Mouse (Mus musculus): ENCODE results near the gene Ltbp1.

The Ltbp1 gene

DNA sequence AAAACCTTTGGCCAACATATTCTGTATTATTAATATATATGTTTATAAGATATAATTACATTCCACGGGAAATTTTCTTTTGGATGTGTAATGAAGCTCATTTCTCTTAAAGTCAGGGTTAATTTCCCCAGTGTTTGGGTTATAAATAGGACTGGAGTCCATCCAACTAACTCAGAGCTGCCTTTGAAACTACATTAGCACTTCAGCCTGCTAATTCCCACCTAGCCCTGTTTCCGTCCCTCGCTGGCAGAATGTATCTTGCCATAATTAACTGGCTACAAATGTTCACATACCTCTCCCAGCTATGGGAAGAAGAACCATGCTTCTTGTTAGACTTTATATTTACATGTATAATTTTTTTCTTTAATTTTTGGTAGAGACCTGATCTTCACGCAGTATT, 311.7 kb downstream of the Ltbp1 start:
- DNase-seq: no peak

GRCm38 (mm10) chr17:75323229-75323628, 317.9 kb downstream of the Ltbp1 start:
- no peak for DNase-seq

DNA sequence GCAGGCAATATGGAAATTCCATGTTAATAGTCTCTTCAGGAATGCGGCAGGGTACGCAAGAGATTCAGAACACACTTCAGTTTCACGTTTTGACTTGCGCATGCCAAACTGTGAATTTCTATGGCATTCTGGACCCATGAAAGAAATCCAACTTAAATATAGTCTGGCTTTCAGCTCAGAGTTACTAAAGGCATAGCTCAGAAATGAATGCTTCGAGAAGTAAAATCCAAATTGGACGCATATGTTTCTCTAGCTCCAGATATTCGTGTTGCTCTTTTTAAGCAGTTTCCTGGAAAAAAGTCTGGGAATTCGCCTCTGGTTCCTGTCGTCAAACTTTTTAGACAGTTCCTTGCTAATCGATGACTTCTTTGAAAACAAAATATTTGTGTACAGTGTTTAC, 318.4 kb downstream of the Ltbp1 start:
- DNase-seq: no peak

GRCm38 (mm10) chr17:75328102-75328639, 322.8 kb downstream of the Ltbp1 start:
- DNase-seq: no peak

- DNase-seq: no peak
Observed at GRCm38 (mm10) chr17:75330366-75330765, 325.0 kb downstream of the Ltbp1 start.

DNA sequence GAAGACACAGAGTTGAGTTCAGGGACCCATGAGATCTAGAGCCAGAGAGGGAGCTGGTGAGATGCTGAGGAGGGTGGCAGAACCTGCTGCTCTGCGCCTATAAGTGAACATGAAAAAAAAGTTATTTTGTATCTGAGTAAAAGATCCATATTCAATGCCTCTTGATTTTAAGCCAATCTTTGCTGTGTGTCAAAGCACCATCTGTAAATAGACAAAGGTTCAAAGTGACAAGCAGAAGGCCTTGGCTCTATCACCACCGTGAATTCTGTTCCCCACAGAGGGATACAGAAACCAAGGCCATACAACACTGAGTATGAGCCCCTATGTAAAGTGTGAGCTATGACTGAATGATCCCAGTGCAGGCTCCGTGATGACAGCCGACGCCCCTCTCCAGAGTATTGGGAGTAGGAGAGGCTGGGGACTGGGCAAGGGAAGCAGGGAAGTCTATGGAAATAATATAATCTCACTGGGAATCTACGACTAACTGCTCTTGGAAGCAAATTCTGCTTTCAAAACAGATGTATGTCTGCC, 326.1 kb downstream of the Ltbp1 start:
- no peak for DNase-seq

DNA sequence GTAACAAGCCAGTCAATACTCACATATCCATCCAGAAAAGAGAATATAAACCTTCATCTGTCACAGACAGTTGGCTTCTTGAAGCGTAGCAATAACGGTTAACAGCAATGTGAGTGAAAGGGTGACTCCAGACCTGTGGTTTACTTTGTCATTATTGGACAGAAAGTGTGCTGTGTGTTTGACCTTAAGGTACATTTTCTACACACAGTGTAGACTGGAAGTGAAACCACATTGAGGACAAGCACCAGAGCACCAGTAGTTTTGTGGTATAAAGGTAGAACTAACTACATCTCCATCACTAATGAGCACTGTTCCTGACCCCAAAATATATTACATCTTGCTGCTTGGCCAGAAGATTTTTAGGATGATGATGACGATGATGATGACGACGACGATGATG, 326.9 kb downstream of the Ltbp1 start:
- DNase-seq: no peak

DNA sequence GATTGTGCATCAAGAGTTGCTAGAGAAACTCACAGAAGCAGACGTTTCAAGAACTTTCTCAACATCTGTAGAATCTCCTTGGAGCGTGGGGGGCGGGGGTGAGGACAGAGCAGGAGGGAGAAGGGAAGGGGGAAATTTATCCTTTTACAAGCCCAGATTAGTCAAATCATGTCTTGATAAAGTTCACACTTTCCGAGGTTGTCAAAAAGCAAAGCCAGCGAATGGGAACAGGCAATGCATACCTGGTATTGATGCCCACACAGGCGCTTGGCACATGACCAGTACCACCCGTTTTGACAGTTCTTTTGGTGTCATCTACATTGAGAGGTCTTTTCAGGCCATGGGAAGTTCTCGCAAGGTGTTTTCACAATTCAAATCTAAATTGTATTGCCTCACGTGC, 327.6 kb downstream of the Ltbp1 start:
- DNase-seq: no peak

DNA sequence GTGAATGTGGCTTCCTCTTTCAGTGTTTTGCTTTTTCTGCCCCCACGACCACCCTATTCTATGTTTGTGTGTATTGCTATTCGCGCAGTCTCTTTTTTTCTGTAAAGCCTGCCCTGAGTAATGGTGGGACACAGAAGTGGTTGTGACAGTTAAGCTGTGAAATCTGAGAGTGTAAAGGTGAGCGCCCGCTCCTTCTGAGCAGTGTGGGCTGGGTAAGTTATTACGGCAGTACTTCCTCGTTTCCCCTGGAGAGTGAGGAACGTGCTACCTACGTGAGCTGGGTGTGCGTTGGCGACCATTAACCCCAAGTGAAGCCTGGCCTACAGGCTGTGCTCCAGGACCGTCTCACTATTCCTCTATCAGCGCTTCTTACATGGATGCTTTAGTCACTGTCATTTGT, 328.4 kb downstream of the Ltbp1 start:
- DNase-seq: no peak

GRCm38 (mm10) chr17:75335649-75336048, 330.3 kb downstream of the Ltbp1 start:
- DNase-seq: no peak

DNA sequence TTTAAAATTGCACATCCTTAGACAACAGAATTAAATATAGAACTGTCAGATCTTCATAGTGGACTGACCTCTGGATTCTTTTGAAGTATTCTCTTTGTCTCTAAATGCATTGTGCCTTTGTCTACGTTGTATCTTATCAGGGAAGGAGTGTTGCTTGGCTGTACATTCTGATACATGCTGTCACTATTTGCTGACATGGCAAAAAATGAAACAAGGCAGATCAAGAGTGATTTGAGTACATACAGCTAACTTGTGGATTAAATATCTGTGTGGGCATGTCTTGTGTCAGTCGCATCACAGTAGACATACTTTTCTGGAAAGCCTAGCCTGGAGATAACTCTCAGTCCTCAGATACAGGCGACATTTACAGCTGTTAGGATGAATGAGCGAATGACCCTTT, 335.9 kb downstream of the Ltbp1 start:
- DNase-seq: no peak

GRCm38 (mm10) chr17:75345116-75345515, 339.7 kb downstream of the Ltbp1 start:
- no peak for DNase-seq

- DNase-seq: peak; percentile 14
Observed at GRCm38 (mm10) chr17:75347414-75347813, 342.0 kb downstream of the Ltbp1 start.

- no peak for DNase-seq
Observed at GRCm38 (mm10) chr17:75349109-75349508, 343.7 kb downstream of the Ltbp1 start.

DNA sequence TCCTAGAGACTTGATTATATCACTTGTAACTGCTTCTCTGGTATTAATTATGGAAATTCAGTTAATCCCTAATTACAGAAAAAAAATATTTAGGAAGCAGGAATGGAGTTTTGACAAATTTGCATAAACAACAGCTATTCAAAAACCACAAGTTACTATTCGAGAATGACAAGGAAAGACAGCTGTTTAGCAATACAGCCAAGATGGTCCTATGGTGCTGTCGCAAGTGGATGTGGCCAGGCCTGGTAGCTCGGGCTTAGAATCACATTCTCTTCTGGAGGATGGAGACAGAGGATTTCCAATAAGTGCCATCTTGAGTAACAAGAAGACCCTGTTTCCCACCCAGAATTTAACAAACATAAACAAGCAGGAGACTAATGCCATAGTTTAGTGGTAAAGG, 344.2 kb downstream of the Ltbp1 start:
- DNase-seq: no peak

- DNase-seq: no peak
Observed at GRCm38 (mm10) chr17:75353323-75353722, 348.0 kb downstream of the Ltbp1 start.

DNA sequence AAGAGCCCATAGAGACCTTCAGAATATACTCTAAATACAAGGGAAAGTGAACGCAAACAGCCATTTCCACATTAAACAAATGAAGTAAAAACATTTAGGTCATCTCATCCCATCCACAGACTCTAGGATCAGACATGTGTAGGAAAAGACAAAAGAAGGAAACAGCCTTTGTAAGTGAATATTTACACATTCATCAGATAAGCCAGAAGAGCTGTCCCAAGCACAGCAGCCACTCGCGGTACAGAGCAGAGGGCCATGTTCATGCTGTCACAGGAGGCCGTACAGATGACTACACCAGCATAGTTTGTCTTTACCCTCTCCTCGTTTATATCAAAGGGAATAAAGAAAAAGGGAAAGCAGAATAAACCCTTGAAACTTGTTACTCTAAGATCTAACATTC, 350.1 kb downstream of the Ltbp1 start:
- DNase-seq: no peak

- no peak for DNase-seq
Observed at GRCm38 (mm10) chr17:75360111-75360510, 354.7 kb downstream of the Ltbp1 start.

DNA sequence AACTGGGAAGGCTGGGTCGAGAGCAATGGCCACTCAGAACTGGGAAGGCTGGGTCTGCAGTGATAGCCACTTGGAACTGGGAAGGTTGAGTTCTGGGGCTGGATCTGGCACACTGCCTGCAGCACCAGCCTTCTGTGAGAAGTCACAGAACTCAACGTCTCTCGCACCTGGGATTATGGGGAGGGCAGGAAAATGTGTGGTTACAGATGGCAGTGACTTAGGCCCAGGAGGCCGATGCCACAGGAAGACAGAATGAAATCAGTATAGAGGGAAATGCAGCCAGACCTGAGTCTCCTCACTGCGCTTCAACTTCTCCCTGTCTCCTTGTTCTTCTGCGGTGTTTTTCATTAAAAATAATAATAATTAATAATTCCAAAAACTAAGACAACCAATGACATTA, 361.0 kb downstream of the Ltbp1 start:
- no peak for DNase-seq

GRCm38 (mm10) chr17:75367486-75368155, 362.3 kb downstream of the Ltbp1 start:
- no peak for DNase-seq

DNA sequence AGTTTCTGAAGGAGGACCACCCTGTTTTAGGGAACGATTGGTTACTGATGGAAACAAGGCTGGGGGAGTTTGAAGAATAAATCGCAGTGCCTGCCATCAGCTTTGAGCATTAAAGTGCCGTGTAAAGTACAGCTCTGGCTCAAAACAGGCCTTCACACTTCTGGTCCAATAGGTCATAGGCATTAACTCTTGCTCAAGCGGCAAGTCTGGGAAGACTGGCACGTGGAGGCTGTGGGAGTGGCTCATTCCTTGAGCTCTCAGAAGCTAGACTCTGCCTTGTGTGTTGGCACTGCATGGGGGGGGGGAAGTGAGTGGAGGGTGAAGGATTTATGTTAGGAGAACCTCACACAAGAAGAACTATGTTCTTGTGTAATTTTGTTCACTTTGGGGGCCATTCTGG, 363.2 kb downstream of the Ltbp1 start:
- no peak for DNase-seq

GRCm38 (mm10) chr17:75369351-75369750, 364.0 kb downstream of the Ltbp1 start:
- DNase-seq: peak; percentile 16

DNA sequence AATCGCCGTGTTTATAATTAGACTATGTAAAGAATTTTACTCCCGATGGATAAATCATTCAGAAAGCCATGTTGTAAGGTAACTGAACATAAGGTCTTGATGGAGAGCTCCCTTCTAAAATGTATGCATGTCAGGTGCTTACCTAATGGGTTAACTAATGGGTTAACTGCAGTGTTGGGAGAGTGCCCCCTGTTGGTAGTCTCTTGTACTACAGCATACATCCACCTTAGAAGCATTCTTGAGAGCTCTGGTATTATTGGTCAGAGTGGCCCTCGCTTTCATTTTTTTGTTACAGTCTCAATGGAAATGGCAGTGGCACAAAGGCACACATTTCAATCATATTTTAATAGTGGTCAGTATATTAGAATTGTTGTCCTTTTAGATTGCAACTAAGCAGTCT, 364.8 kb downstream of the Ltbp1 start:
- peak; percentile 23 for DNase-seq

DNA sequence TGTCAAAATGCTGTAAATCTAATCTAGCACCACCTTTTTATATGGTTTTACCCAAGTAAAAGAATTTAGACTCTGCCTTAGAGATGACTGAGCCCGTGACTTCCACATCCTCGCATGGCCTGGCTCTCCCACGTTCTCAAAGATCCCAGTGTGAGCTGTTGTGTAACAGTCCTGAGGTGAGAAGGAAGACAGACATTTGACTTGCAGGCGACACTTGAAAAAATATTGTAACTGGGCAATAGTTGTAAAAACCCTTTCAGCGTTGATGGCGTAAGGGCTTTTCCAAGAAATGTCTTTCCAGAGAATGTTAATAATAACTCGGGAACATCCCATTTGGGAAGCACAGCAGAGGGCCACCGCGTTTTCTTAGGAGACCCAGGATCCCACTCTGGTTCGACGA, 366.3 kb downstream of the Ltbp1 start:
- DNase-seq: no peak

DNA sequence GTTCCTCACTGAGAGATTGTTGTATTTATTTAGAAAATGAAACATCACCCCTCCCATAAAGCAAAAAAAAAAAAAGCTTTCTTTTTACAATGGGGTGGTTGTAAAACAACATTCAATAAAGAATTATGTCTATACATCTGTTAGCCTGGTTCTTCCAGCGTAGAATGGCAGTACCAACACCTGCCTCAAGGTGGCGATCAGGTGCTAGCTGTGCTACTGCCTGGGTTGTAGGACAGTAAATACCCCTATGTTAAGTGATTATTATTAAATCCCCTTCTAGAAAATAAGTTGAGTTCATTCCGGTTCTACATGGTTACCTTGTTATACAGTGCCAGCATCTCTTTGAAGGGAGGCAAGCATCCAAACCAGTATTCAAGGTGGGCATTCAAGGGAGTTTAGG, 367.0 kb downstream of the Ltbp1 start:
- DNase-seq: peak; percentile 75
